7 mouse cellular contexts compared by ENCODE assay signal in the genomic region with DNA sequence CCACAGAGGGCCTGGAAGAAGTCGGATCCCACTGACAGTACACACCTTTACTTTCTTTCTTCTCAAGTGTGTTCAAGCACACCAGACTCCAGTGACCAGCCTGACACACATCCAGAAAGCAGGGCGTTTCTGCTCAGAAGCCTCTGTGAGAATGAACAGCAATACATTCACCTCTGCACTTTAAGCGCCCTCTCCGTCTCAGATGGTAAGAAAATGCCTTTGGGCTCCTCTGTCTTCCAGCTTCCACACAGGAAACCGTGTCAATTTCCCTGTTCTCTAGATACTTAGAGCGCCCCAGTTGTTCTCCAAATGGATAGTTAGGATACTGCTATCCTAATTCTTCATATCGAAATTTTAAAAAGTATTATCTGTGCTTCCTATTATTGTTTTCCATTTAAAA. TPM values are rescaled to one million over a fixed set of nuclear protein-coding genes. Genes with fewer than 3 reads are reported as not detected.
DNase-seq lines count a peak whose midpoint lies in the region; ATAC-seq and TF ChIP-seq lines count a peak whose summit lies in the region.

No protein-coding gene starts in this region.

- ATAC-seq in limb, embryonic 13.5 days (ENCODE audit: low FRiP score, low read depth): no peak
- ATAC-seq in stomach, embryonic 14.5 days (ENCODE audit: insufficient number of reproducible peaks, insufficient read depth, low FRiP score, low read depth): no peak

- no peaks in the 10 kb centered on the region for H3K9me3 ChIP-seq in limb, embryonic 13.5 days
- H3K9me3 ChIP-seq in stomach, embryonic 14.5 days (ENCODE audit: control insufficient read depth, low read depth, low read length): no peaks in the 10 kb centered on the region

- peak overlapping the region; percentile 41 for H3K4me3 ChIP-seq in lung, adult 2 months (replicated peaks; ENCODE audit: extremely low read depth, low read depth, low read length)
- H3K4me3 ChIP-seq in embryonic fibroblast, embryonic 13.5 days (ENCODE audit: insufficient read depth, low read length): peak overlapping the region; percentile 60
- H3K4me3 ChIP-seq in limb, embryonic 13.5 days: peak overlapping the region; percentile 97
- peak overlapping the region; percentile 93 for H3K4me3 ChIP-seq in stomach, embryonic 14.5 days (ENCODE audit: low read depth, low read length)

- intact Hi-C loops in left cerebral cortex, postnatal 10 days (cut with DNase I): loop anchor here (5.0 kb wide), 1 partner anchor 74 kb away; a partner anchor contains a TSS

- WGBS in lung, adult 2 months: 16% methylated on average over 7 of the region's 7 CpGs
- WGBS in limb, embryonic 13.5 days: 21% methylated on average over 7 of the region's 7 CpGs
- WGBS in stomach, embryonic 14.5 days: 20% methylated on average over 7 of the region's 7 CpGs

- no peak for DNase-seq in lung, adult 2 months
- no peak for DNase-seq in lung, postnatal 4 days
- DNase-seq in left cerebral cortex, postnatal 10 days (ENCODE audit: extremely low spot score in 1 of 2, low spot score in 2 of 2): no peak
- DNase-seq in left cerebral cortex, adult 18-20 months (ENCODE audit: low spot score in 2 of 2): no peak

- no peak for TF ChIP-seq POLR2A in lung, adult 2 months (IDR thresholded peaks at IDR 0.05; ENCODE audit: borderline replicate concordance, extremely low read depth, low read depth, low read length)
- no peak for TF ChIP-seq POLR2A in embryonic fibroblast, embryonic 13.5 days (IDR thresholded peaks at IDR 0.05; ENCODE audit: low read depth, low read length)

- peak overlapping the region; percentile 81 for H3K4me2 ChIP-seq in limb, embryonic 13.5 days (replicated peaks)
- H3K4me2 ChIP-seq in stomach, embryonic 14.5 days (replicated peaks; ENCODE audit: low read depth, low read length): peak overlapping the region; percentile 59

- peaks cover 9% of the 10 kb centered on the region; the same call in 1 of the 2 replicates for H3K36me3 ChIP-seq in limb, embryonic 13.5 days
- no peaks in the 10 kb centered on the region; the same call in 1 of the 2 replicates for H3K36me3 ChIP-seq in stomach, embryonic 14.5 days (ENCODE audit: control insufficient read depth, insufficient read depth, low read length)

- peaks cover 17% of the 10 kb centered on the region for H3K4me1 ChIP-seq in lung, adult 2 months (ENCODE audit: control insufficient read depth, insufficient read depth, low read length)
- peaks cover 3% of the 10 kb centered on the region; the same call in 1 of the 2 replicates for H3K4me1 ChIP-seq in embryonic fibroblast, embryonic 13.5 days (ENCODE audit: control insufficient read depth, insufficient read depth, low read length)
- peaks cover 39% of the 10 kb centered on the region for H3K4me1 ChIP-seq in limb, embryonic 13.5 days
- H3K4me1 ChIP-seq in stomach, embryonic 14.5 days (ENCODE audit: control insufficient read depth, insufficient read depth, low read length): peaks cover 8% of the 10 kb centered on the region

- H3K9ac ChIP-seq in limb, embryonic 13.5 days: peak overlapping the region; percentile 60; the same call in 1 of the 2 replicates
- H3K9ac ChIP-seq in stomach, embryonic 14.5 days (replicated peaks; ENCODE audit: low read depth, low read length): no peak overlapping the region

- no peak overlapping the region for H3K27ac ChIP-seq in embryonic fibroblast, embryonic 13.5 days (ENCODE audit: insufficient read depth, low read length)
- no peak overlapping the region for H3K27ac ChIP-seq in limb, embryonic 13.5 days
- H3K27ac ChIP-seq in stomach, embryonic 14.5 days (ENCODE audit: low read length): no peak overlapping the region

- no peaks in the 10 kb centered on the region for H3K27me3 ChIP-seq in limb, embryonic 13.5 days
- H3K27me3 ChIP-seq in stomach, embryonic 14.5 days (ENCODE audit: control insufficient read depth, insufficient read depth, low read length): no peaks in the 10 kb centered on the region

- TF ChIP-seq CTCF in lung, adult 2 months (IDR thresholded peaks at IDR 0.05; ENCODE audit: insufficient read depth, low read length): no peak
- TF ChIP-seq CTCF in embryonic fibroblast, embryonic 13.5 days (IDR thresholded peaks at IDR 0.05; ENCODE audit: borderline replicate concordance, insufficient read depth, low read length): no peak

RNA-seq across cellular contexts. Expression of a gene that starts 2.2 kb away (rescaled TPM):
- 11.6 and 18.7 TPM in 2 replicates for polyA plus RNA-seq in lung, adult 2 months (2012; rRNA removed)
- polyA plus RNA-seq in embryonic fibroblast, embryonic 13.5 days (2011; ENCODE audit: insufficient read length, low read depth, missing spikeins): 38.4 and 40.0 TPM in 2 replicates
- polyA plus RNA-seq in limb, embryonic 13.5 days (2015; fragmentation: Nextera tagmentation; extraction: Ambion mirVana): 9.9 and 10.1 TPM in 2 replicates
- polyA plus RNA-seq in stomach, embryonic 14.5 days (2014; fragmentation: Nextera tagmentation; extraction: Ambion mirVana): 17.4 and 17.6 TPM in 2 replicates
- total RNA-seq in left cerebral cortex, postnatal 10 days (2021): 100 to 1,000 TPM; 153 to 155 TPM
- total RNA-seq in left cerebral cortex, adult 18-20 months (2021): 100 to 1,000 TPM; 131 to 133 TPM

Comparison
In these comparisons a context has a peak if more than half of its experiments do, and no peak if none do; other contexts are left out.
1. H3K4me3 ChIP-seq: peak in every context shown above with its lines; median percentile 97 in limb, embryonic 13.5 days; 93 in stomach, embryonic 14.5 days; 60 in embryonic fibroblast, embryonic 13.5 days; 41 in lung, adult 2 months.